Mouse (Mus musculus) ovary, postnatal 36 days (tissue): ENCODE data around the gene Rere.
"Not testable (repeated sequence)": the region's sequence is repeated elsewhere in the genome, so short reads cannot be mapped to it uniquely, and the experiment has no call there.

Source experiments
- DNase-seq: peaks from one replicate; pipeline ENCODE4 v3.0.0; 2022; ENCODE audit warnings: low spot score, mixed read lengths

The Rere gene

DNA sequence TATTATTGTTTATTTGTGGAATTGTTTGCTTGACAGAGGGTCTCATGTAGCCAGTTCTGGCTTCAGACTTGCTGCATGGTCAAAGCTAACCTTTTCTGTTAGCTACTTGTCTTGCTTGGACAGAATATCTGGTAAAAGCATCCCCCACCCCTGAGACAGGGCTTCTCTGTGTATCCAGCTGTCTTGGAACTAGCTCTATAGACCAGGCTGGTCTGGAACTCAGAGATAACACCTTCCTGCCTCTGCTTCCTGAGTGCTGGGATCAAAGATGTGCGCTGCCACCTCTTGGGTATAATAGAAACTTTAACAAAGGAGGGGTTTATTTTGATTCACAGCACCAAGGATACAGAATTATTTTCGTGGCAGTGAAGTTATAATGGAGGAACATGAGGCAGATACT is 304.4 kb downstream of the Rere start:
- no peak for DNase-seq

DNA sequence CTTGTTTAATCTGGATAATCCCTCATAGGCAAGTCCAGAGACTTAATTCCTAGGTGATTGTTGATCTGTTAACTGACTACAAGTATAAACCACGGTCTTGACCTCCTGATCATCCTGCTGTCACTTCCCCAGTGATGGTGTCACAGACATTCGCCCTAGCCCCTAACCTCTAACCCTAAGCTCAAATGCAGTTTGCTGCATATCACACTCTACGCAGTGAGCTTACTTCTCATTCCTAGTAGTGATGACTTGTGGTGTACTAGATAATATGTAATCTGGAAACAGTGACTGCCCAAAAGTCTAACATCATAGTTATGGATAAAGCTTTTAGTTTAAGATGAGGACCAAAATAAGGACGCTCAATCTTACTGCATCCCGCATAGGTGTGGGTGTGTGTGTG is 304.8 kb downstream of the Rere start:
- no peak for DNase-seq

DNA sequence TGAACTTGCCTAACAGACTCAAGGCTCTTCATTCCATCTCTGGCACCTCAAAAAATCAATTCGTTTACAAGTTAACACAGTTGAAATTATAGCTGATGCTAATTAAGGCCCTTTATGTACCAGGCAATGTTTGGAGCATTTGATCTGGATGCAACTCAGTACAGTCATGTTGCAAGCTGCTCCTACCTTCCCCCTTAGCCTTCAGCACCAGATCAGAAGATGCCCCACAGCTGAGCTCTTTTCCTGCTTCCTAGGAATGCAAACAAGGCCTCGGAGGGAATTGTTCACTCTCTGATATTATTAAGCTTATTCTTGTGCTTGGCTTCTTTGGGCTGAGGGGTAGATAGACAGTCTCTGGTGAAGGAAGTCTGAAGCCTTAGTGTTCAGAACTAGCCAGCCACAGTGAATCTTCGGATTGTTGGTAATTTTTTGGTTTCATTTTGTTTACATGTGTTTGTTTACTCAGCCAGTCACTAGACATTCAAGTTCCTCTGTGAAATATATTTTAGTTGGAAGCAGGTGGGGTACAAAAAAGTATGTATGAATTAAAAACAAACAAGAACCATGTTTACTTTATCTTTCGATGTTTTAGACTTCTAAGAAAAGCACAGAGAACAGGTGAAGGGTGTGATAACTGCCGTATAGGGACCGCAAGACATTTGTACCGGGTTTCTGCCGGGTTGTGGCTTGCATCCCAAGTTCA is 306.3 kb downstream of the Rere start:
- no peak for DNase-seq

DNA sequence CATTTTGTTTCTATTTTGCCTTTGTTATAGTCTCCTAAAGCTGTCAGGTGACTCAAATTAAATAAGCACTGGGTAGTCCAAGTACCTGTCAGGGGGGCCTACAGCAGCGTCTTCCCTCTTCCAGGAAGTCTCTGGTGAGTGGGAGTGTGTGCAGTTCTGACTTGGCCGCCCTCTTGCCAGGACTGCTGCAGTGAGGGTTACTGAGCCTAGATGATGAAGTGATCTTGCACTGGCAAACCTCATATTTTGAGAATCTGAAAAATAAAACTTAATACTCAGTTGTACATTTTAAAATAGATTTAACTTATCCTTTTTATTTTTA is 306.8 kb downstream of the Rere start:
- DNase-seq = no peak

DNA sequence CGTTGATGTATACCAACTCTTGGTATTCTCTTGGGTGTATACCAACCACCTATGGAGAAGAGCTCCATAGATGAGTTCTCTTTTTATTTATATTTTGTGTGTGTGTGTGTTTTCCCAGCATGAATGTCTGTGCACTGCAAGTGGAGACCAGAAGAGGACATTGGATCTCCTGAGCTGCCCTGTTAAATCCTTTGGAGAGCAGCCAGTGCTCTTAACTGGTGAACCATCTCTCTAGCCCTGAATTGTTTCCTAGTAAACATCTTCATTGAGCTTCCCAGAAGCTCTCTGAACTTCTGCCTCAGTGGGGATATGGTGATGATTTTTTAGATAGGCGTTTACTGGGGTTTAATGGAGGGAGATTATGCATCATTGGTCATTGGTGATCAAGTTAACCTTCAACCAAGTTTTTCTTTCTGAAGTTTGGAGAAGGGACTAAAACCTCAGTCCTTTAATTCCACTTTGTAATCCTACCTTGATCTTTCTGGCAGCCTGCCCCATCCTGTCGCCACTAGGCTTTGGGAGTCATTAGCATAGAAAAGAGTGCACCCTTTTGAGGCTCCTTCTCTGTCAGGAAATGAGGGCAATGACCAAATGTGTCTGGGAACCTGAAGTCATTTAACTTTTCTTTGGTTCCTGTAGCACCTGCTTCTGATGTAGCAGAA is 309.3 kb downstream of the Rere start:
- no peak for DNase-seq

DNA sequence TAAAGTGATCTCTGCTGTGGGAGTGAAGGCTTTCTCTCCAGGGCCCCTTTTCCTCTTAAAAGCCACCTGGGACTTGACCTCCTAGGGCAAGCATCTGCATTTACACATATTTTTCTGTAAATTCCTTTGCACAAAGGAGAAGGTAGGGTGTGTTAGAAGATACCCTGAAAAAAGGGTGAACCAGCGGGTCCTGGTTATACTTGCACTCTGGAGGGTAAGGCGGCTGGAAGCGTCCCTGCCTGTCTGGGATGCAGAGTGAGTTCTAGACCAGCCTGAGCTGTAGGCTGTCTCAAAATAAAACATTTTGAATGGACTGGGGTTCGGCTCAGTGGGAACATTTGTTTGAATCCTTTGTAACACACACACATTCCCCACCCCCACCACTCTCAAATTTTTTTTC is 310.2 kb downstream of the Rere start:
- no peak for DNase-seq

DNA sequence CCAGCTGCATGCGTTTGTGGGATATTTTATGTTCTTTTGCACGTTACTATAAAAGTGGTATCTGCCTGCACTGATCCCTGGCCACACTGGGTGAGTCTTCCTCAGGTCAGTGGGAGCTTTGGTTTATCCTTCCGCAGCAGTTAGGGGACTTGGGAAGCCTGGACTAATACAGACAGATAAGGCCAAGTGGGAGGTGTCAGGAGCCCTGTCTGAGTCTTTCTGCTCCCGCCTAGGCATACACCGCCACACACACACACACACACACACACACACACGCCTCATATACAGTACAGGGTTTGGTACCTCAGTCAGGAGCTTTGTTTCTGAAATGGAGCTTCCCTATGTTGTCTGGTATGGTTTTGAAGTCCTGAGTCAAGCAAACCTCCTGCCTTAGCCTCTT is 310.6 kb downstream of the Rere start:
- no peak for DNase-seq

DNA sequence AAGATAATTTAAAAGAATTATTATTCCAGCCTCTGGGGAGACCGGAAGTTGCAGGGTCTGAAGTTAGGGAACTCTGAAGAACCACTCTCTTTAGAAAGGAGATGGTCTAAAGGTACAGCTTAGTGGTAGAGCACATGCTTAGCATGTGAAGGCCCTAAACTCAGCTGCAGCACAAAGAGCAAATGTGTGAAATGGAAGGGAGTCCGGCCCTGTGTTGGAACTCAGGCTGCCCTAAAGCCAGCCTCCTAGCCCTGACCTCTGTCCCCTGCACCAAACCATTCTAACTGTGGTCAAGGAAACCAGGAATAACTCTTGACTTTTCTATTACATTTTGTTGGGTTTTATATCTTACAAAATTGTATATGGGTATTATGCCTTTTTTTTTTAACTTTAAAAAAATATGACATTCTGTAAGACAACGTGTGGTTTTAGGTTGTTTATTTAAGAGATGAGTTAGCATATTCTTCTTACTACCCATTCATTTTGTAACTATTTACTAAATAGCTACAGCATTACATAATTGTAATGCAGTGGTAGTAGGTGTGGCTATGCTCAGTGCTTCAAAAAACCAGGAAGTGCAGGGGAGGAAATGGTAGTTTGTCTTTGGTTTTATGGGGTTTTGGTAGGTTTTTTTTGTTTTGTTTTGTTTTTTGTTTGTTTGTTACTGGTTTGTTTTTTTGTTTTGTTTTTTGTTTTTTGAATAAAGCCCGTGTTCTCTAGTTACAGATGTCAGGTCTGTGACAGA is 312.2 kb downstream of the Rere start:
- DNase-seq = no peak

DNA sequence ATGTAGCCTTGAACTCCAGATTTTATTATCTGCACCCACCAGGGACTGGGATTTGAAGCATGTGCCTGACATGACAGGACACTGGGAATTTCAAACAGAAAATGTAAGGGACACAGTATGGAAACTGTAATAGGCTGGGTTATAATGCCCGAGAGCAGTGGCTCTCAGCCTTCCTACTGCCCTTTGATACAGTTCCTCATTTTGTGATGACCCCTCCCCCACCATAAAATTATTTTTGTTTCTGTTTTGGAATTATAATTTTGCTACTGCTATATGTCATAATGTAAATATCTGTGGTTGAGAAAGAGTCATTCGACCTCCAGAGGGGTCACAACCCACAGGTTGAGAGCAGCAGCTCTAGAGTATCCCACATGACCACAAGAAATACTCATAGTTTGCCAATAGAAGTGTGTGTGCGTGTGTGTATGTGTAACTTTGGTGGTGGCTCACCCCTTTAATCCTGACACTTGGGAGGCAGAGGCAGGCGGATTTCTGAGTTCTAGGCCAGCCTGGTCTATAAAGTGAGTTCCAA is 312.9 kb downstream of the Rere start:
- DNase-seq = no peak

DNA sequence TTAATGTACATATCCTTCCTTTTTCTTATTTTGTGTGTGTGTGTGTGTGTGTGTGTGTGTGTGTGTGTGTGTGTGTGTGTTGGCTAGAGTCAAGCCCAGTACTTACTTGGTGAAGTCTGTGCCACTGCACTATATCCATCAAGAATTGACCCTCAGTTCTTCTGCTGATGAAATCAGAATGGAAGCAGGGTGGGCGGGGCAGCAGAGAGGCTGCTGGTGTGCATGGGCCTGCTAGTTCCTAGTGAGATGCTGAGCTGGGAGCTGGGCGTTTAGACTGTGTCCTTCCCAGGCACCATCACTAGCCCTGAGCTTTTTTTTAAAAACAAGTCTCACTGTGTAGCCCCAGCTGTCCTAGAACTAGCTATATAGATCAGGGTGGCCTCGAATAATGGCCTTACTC is 313.6 kb downstream of the Rere start:
- no peak for DNase-seq

DNA sequence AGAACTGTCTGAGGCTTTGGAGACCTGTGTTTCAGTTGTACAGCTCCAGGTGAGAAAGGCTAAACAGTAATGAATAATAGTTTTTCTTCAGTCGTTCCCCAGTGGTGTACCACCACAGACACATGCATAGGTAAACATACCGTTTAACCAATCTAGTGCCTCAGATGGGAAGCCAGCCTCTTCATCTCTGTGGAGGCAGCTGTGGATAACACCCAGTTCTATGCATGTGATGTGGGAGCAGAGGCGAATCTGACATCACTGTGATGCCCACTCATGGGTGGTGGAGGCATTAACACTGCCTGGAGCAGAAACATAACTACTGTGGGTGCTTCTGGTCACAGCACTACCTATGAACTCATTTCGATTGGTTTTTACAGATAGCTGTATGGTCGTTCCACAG is 314.5 kb downstream of the Rere start:
- no peak for DNase-seq

DNA sequence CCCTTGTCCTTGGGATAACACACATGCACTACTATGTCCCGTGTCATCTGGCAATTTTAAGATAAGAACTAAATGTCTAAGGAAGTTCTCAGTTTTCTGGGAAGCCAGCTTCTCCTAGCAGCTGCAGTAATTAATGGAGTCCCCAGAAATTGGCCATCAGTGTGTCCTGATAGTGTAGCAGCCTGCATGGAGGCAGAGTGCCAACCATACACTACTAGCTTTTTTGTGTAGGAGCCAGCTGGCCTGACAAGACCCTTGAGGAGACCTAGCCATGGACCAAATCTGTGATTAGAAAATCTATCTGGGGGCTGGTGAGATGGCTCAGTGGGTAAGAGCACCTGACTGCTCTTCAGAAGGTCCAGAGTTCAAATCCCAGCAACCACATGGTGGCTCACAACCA is 317.2 kb downstream of the Rere start:
- DNase-seq = no peak

DNA sequence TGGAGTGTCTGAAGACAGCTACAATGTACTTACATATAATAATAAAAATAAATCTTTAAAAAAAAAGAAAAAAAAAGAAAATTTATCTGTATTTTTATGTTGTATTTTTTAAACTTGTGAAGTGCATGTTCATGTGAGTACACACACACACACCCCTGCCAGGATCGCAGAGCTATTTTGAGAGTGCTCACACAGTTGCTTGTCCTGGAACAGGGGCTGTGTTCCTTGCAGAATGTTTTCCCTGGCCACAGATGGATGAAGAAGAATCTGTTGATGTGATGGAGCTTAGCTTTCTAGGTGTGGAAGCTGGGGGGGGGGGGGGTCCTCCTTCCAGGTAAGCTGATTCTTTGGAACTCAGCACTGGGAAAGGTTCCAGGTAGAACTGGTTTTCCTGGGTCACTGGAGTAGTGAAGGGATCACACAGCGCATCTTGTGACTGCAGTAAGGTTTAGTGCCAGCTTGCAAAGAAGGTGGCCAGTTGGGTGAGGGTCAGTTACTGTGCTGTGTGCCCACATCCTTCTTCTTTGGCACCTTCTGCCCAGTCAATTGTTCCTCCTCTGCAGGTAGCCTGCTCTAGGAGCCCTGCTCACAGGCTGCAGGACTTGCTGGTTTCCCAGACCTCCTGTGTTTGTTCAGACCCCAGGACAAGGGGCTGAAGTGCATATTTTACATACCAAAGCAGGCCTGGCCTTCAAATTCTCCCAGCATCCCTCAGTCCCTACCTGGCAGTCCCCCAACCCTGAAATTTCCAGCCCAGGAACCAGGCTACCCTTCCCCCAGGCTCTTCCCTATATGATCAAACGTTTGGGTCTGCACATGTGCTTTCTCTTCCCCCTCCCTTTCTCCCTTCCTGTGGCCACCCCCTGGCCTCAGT is 317.9 kb downstream of the Rere start:
- DNase-seq = no peak

DNA sequence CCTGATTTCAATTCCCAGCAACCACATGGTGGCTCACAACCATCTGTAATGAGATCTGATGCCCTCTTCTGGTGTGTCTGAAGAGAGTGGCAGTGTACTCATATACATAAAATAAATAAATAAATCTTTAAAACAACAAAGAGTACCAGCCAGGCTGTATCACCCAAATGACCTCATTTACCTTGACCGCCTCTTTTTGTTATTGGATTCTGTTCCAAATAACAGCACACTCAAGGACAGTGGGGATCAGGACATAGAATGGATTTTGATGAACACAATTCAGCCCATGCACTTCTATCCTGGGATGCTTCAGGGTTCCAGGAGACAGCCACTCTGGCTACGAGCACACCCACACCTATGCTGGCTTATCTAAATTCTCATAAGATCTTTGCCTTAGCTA is 319.1 kb downstream of the Rere start:
- DNase-seq = not testable (repeated sequence)

DNA sequence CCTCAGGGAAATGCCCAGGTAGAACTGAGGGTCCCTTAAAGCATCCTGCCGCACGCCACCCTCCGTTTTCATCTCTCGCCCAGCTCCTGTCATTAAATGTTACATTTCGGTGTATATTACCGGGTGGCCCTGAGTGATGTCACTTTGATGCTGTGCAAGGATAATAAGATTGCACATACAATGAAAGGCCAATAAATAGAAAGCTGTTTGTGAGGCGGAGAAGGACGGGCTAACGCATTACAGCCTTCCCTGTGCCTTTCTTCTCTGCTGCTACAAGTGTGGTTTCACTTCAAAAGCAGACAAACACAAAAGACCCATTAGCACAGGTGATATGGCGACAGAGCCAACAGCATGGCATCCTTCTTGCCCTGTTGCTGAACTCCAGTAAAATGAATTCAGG is 320.0 kb downstream of the Rere start:
- no peak for DNase-seq

DNA sequence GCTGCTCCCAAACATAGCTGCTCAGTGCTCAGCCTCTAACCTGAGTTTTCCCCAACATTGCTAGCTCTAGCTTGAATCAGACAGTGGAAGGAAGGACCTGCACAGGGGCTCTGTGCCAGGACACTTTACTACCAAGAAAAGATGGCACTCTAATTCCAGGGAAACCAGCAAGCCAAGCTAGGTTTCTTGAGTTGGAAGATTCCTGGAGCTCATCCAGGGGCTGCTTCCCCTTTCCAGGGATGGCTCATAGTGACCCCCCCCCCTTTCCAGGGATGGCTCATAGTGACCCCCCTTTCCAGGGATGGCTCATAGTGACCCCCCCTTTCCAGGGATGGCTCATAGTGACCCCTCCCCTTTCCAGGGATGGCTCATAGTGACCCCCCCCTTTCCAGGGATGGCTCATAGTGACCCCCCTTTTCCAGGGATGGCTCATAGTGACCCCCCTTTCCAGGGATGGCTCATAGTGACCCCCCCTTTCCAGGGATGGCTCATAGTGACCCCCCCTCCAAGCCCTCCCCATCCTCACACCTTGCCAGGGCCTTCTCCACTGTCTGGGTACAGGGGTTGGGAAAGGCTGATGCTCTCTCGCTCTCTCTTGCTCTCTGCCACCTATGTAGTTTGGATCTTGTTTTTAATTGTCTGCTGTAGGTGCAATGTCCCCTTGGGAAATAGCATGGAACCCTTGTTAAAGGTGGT is 322.1 kb downstream of the Rere start:
- no peak for DNase-seq

DNA sequence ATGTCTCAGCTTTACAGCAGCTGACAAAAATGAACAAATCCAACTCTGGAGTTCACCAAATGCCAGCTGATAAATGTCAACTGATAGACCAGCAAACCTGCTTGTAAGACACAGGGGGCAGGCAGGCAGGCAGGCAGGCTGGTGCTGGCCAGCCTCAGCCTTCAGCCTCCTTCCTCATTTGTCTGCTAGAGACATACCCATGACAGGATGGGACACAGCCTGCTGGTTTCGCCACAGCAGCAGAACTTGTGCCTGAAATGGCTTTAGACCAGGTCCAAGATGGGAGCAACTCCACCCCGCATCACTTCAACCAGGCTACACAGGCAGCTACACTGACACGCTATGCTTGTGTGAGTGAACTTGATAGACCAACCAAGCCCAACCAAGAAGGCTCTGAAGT is 324.4 kb downstream of the Rere start:
- no peak for DNase-seq

DNA sequence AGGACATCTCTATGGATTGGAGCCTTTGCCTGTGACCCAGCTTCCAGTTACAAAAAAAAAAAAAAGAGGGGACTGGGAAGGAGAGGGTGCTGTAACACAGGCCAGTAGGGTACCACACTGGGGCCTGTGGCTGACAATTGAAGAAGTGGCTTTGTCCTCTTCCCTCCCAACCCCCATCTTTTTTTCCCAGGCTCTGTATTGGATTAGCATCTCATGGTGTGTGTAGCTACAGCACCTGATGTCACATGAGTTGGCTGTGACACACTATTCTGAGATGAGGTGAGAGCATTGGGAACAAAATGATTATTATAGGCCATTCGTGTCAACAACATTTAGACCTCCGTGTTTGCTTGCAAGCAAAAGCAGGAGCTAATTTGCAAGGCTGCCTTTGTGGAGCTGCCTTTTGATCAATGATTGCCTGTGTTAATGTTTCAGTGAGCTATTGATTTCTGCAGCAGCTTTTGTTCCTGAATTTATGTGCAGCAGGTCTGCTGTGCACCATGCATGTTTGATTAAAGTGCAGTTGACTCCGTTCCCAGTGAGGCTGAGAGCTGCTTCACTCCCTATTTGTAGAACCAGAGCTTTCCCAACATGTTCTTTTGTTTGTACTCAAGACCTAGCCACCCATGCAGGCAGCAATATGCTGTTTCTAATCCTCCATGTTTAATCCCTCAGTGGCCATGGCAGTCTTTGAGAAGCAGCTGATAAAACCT is 325.2 kb downstream of the Rere start:
- no peak for DNase-seq

DNA sequence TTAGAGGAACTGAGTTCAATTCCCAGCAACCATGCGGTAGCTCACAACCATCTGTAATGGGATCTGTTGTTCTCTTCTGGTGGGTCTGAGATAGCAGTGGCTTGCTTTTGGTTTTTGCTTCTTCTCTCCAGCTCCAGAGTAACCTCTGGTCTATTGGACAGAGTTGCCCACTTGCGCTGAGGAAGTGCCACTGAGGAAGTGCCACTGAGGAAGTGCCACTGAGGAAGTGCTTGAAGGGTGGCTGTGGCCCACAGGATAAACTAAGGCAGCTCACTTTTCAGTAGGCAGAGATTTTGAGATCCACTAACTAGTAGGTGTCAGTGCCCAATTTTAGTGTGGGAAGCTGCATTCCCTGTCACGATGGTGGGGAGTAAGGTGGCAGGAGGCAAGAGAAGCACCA is 327.2 kb downstream of the Rere start:
- no peak for DNase-seq

DNA sequence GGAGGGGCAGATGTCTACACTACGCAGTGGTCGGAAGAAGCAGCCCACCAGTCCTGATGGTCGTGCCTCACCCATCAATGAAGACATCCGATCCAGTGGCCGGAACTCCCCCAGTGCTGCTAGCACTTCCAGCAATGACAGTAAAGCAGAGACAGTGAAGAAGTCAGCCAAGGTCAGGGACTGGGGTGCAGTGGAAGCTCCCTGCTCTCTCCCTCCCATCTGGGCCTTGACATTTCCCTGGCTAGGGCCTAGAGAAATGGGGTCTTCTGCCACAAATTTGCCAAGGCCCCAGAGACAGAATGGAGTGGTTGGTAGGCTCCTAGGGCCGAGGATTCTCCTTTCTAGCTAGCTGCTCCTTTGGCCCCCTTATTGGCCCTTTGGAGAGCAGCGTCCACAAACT is 332.3 kb downstream of the Rere start:
- DNase-seq = no peak
